In genomic region chr1:177322745-177323299, GRCm38 (mm10) we compare ENCODE assay signal across 9 mouse cellular contexts.
DNase-seq lines count a peak whose midpoint lies in the region; ATAC-seq and TF ChIP-seq lines count a peak whose summit lies in the region.
"Had no signal": no experiment of that assay in that cellular context is flagged by ENCODE, and none has a peak within 500 bp of the region (broad histone marks: within the 10 kb centered on the region; RNA-seq: fewer than 3 reads in every experiment).

No protein-coding gene starts in this region.

- TF ChIP-seq EP300 in ES-Bruce4 (IDR thresholded peaks at IDR 0.05; ENCODE audit: insufficient read depth, low read depth, low read length), result no peak

- TF ChIP-seq POLR2A in ES-Bruce4 (IDR thresholded peaks at IDR 0.05; ENCODE audit: insufficient read depth, low read length), result no peak

- H3K4me2 ChIP-seq in liver, embryonic 13.5 days, result peak overlapping the region; percentile 63
- peak overlapping the region; percentile 89 for H3K4me2 ChIP-seq in neural tube, embryonic 13.5 days

- no peaks in the 10 kb centered on the region for H3K9me3 ChIP-seq in ES-Bruce4 (replicated peaks; ENCODE audit: control insufficient read depth, insufficient read depth, low read length, poor library complexity, severe bottlenecking)
- H3K9me3 ChIP-seq in liver, embryonic 13.5 days (replicated peaks), result no peaks in the 10 kb centered on the region
- H3K9me3 ChIP-seq in neural tube, embryonic 13.5 days, result no peaks in the 10 kb centered on the region

- H3K9ac ChIP-seq in ES-Bruce4 (ENCODE audit: low read depth, poor library complexity, severe bottlenecking), result peak overlapping the region; percentile 9; the same call in 1 of the 2 replicates
- no peak overlapping the region for H3K9ac ChIP-seq in liver, embryonic 13.5 days
- peak overlapping the region; percentile 71 for H3K9ac ChIP-seq in neural tube, embryonic 13.5 days

- TF ChIP-seq CTCF in ES-Bruce4 (IDR thresholded peaks at IDR 0.05; ENCODE audit: low read depth, low read length), result no peak

- H3K36me3 ChIP-seq in ES-Bruce4 (ENCODE audit: control insufficient read depth, insufficient read depth, low read length, poor library complexity, severe bottlenecking), result no peaks in the 10 kb centered on the region
- H3K36me3 ChIP-seq in liver, embryonic 13.5 days, result no peaks in the 10 kb centered on the region
- H3K36me3 ChIP-seq in neural tube, embryonic 13.5 days, result no peaks in the 10 kb centered on the region

- DNase-seq in adrenal gland, adult (ENCODE audit: inconsistent age in 2 of 2, low spot score in 1 of 2), result peak; percentile 19 to 49
- DNase-seq in adrenal gland, postnatal 4 days (ENCODE audit: low spot score in 2 of 2), result no peak
- no peak for DNase-seq in liver, embryonic 13.5 days
- DNase-seq in ovary, postnatal 14 days (ENCODE audit: low spot score), result no peak

- WGBS in liver, embryonic 13.5 days (ENCODE audit: insufficient replicate concordance), result 1% methylated on average over 40 of the region's 40 CpGs
- under 1% methylated on average over 40 of the region's 40 CpGs for WGBS in neural tube, embryonic 13.5 days

- peak overlapping the region; percentile 62 for H3K4me3 ChIP-seq in ES-Bruce4 (ENCODE audit: low read depth, low read length)
- H3K4me3 ChIP-seq in liver, embryonic 13.5 days (replicated peaks), result peak overlapping the region; percentile 48
- H3K4me3 ChIP-seq in neural tube, embryonic 13.5 days, result peak overlapping the region; percentile 53
- H3K4me3 ChIP-seq: erythroblast, embryonic 14.5 days had no signal

- ATAC-seq in common myeloid progenitor, adult 5-6 weeks (replicated peaks; ENCODE audit: low read depth, poor library complexity, severe bottlenecking), result peak; percentile 42
- ATAC-seq in hematopoietic stem cell, adult 5-6 weeks (replicated peaks in 1 of 2; ENCODE audit: insufficient read depth in 1 of 2, low FRiP score in 2 of 2, low TSS enrichment in 1 of 2, low read depth in 1 of 2, poor library complexity in 2 of 2, severe bottlenecking in 2 of 2), result peak; percentile 38 to 58; a peak in 3 of 4 replicates
- no peak for ATAC-seq in liver, embryonic 13.5 days (ENCODE audit: low read depth)
- peak; percentile 89 for ATAC-seq in neural tube, embryonic 13.5 days (ENCODE audit: low read depth)

- H3K27me3 ChIP-seq in ES-Bruce4 (ENCODE audit: control insufficient read depth, insufficient read depth, low read length, poor library complexity, severe bottlenecking), result no peaks in the 10 kb centered on the region; the same call in 1 of the 2 replicates
- H3K27me3 ChIP-seq in liver, embryonic 13.5 days, result peaks cover 20% of the 10 kb centered on the region
- H3K27me3 ChIP-seq in neural tube, embryonic 13.5 days, result peaks cover 6% of the 10 kb centered on the region; the same call in 1 of the 2 replicates

- no peak overlapping the region for H3K27ac ChIP-seq in ES-Bruce4 (ENCODE audit: insufficient read depth, low read length)
- no peak overlapping the region for H3K27ac ChIP-seq in liver, embryonic 13.5 days
- H3K27ac ChIP-seq in neural tube, embryonic 13.5 days (replicated peaks), result no peak overlapping the region

- no peaks in the 10 kb centered on the region for H3K4me1 ChIP-seq in ES-Bruce4 (ENCODE audit: control insufficient read depth, insufficient read depth, low read length)
- 0 out of 2 replicates have a peak, but pooled peaks cover 3% of the 10 kb centered on the region for H3K4me1 ChIP-seq in liver, embryonic 13.5 days (replicated peaks)
- peaks cover 12% of the 10 kb centered on the region for H3K4me1 ChIP-seq in neural tube, embryonic 13.5 days (replicated peaks)

Comparison
In these comparisons a context has a peak if more than half of its experiments do, and no peak if none do; other contexts are left out.
1. DNase-seq: peak in adrenal gland, adult (2 of 2); none in adrenal gland, postnatal 4 days (0 of 2), liver, embryonic 13.5 days (single experiment) and ovary, postnatal 14 days (single experiment).
2. Peak in every context shown above with its lines, with median percentiles within 50 percentile points of each other: H3K4me3 ChIP-seq.